Mouse (Mus musculus): ENCODE measurements around the gene Med9. TPM values are rescaled to one million over a fixed set of nuclear protein-coding genes. Genes with fewer than 3 reads are reported as not detected.

Med9 gene
- polyA plus RNA-seq, 1 experiment, result 20.4 TPM

DNA sequence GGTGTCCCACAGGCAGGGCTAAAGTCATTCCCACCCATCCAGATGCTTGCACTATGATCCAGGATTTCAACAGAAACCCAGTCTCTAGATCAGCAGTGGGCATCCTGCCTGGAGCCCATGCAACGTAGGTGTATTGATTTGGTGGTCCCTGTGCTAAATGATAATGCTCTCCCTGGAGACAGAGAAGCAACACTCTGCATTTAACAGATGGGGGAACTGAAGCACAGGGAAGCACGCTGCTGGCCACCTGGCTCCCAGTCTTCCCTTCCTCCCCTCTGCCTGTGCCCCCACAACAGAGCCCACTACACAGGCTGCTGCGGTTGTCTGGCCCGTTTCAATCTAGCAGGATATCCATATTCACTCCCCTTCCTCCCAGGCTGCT, 18.1 kb downstream of the Med9 start:
- DNase-seq, result no peak
- Histone ChIP-seq H3K4me3 (ENCODE audit: insufficient read depth, low read depth, low read length) (no peak overlapping the region), H3K36me3 (ENCODE audit: control insufficient read depth, insufficient read depth, low read length) (no peaks in the 10 kb centered on the region), H3K27me3 (replicated peaks; ENCODE audit: control insufficient read depth, insufficient read depth, low read length) (no peaks in the 10 kb centered on the region), H3K4me1 (ENCODE audit: control insufficient read depth, insufficient read depth, low read length) (no peaks in the 10 kb centered on the region), H3K27ac (ENCODE audit: insufficient read depth, low read depth, low read length) (no peak overlapping the region)
- no peak for TF ChIP-seq POLR2A (IDR thresholded peaks at IDR 0.05; ENCODE audit: low read depth, low read length)
- TF ChIP-seq CTCF (conservative IDR thresholded peaks at IDR 0.05; ENCODE audit: insufficient read depth, insufficient read length, low read depth, low read length), result no peak
- WGBS, result 78% methylated on average over 4 of the region's 4 CpGs

DNA sequence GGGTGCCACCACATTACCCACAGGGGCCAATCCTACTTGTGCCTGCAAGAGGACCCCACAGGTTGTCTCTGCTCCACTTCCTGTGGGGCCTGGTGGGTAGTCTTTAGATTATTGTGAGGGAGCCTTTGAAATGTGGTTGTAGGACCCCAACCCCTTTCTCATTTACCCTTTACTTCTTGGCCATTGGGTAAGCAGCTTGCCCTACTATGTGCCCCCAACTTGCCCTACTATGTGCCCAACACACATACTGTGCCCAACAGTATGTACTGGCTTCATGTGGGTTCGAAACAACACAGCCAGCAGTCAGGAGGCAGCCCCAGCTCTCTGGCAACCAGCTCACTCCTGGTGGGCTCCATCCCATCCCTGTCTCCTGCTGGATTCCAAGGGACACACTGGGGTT, 19.8 kb downstream of the Med9 start:
- Histone ChIP-seq H3K27ac (ENCODE audit: insufficient read depth, low read depth, low read length) (no peak overlapping the region), H3K4me1 (ENCODE audit: control insufficient read depth, insufficient read depth, low read length) (no peaks in the 10 kb centered on the region), H3K36me3 (ENCODE audit: control insufficient read depth, insufficient read depth, low read length) (no peaks in the 10 kb centered on the region), H3K4me3 (ENCODE audit: insufficient read depth, low read depth, low read length) (no peak overlapping the region), H3K27me3 (replicated peaks; ENCODE audit: control insufficient read depth, insufficient read depth, low read length) (no peaks in the 10 kb centered on the region)
- TF ChIP-seq POLR2A (IDR thresholded peaks at IDR 0.05; ENCODE audit: low read depth, low read length) (no peak), CTCF (conservative IDR thresholded peaks at IDR 0.05; ENCODE audit: insufficient read depth, insufficient read length, low read depth, low read length) (no peak)
- no peak for DNase-seq
- WGBS, result 90% methylated on average over 1 of the region's 1 CpGs

DNA sequence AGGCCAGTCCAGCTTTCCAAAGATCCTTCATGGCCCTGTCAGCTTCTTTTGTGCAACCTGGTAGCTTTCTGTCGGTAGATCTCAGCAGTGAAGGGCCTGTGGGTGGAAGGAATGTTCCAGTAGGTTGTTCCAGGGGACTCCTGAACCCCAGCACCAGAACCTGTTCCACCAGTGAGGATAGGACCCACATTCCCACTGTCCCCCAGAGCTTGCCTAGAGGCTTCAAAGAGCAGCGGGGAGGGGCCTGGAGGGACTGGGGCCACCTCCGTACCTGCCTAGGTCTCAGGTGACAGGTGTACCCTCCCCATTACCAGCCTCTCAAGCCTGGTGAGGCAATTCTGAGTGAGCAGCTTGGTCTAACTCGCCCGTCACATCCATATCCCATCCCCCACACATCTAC, 22.8 kb downstream of the Med9 start:
- Histone ChIP-seq H3K4me1 (ENCODE audit: control insufficient read depth, insufficient read depth, low read length) (no peaks in the 10 kb centered on the region), H3K36me3 (ENCODE audit: control insufficient read depth, insufficient read depth, low read length) (no peaks in the 10 kb centered on the region), H3K4me3 (ENCODE audit: insufficient read depth, low read depth, low read length) (no peak overlapping the region), H3K27ac (ENCODE audit: insufficient read depth, low read depth, low read length) (no peak overlapping the region), H3K27me3 (replicated peaks; ENCODE audit: control insufficient read depth, insufficient read depth, low read length) (no peaks in the 10 kb centered on the region)
- TF ChIP-seq POLR2A (IDR thresholded peaks at IDR 0.05; ENCODE audit: low read depth, low read length), result no peak
- TF ChIP-seq CTCF (conservative IDR thresholded peaks at IDR 0.05; ENCODE audit: insufficient read depth, insufficient read length, low read depth, low read length), result no peak
- DNase-seq, result no peak
- 82% methylated on average over 5 of the region's 5 CpGs for WGBS

DNA sequence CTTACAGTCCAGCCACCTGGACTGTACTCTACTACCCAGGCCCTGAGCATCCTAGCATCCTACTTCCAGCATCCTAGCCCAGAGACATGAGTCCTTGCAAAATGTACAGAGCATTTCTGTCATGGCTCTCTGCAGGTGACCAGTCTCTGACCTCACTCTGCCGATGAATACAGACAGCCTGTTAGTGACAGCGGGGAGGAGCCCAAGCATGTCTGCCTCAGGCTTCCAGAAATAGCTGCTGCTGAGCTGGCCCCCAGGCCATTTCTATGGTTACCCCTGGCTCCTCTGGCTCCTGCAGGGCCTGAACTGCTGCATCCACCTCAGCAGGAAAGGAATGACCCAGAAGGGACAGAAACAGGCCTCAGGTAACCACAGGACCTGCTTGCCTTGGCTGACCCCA, 23.7 kb downstream of the Med9 start:
- Histone ChIP-seq H3K27ac (ENCODE audit: insufficient read depth, low read depth, low read length) (no peak overlapping the region), H3K4me1 (ENCODE audit: control insufficient read depth, insufficient read depth, low read length) (no peaks in the 10 kb centered on the region), H3K27me3 (replicated peaks; ENCODE audit: control insufficient read depth, insufficient read depth, low read length) (no peaks in the 10 kb centered on the region), H3K4me3 (ENCODE audit: insufficient read depth, low read depth, low read length) (no peak overlapping the region), H3K36me3 (ENCODE audit: control insufficient read depth, insufficient read depth, low read length) (no peaks in the 10 kb centered on the region)
- no peak for DNase-seq
- TF ChIP-seq POLR2A (IDR thresholded peaks at IDR 0.05; ENCODE audit: low read depth, low read length) (no peak), CTCF (conservative IDR thresholded peaks at IDR 0.05; ENCODE audit: insufficient read depth, insufficient read length, low read depth, low read length) (no peak)
- WGBS, result 62% methylated on average over 2 of the region's 2 CpGs

DNA sequence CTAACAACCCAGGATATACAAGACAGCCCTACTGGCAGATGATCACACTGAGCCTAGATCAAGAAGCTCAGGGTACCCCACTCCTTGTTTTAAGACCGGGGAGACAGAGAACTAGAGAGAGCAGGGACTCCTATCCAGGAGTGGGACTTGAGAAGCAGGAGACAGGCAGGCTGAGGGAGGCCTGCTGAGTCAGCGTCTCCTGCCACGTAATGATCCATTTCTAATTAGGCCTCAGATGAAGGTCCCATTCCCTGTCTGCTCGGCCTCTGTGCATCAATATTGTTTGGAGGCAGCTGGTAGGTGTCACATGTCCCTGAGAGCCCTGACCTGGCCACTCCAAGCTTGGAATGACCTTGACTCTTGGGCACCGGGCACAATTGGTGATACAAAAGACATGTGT, 25.4 kb downstream of the Med9 start:
- DNase-seq, result no peak
- Histone ChIP-seq H3K4me3 (ENCODE audit: insufficient read depth, low read depth, low read length) (no peak overlapping the region), H3K4me1 (ENCODE audit: control insufficient read depth, insufficient read depth, low read length) (no peaks in the 10 kb centered on the region), H3K36me3 (ENCODE audit: control insufficient read depth, insufficient read depth, low read length) (no peaks in the 10 kb centered on the region), H3K27ac (ENCODE audit: insufficient read depth, low read depth, low read length) (no peak overlapping the region), H3K27me3 (replicated peaks; ENCODE audit: control insufficient read depth, insufficient read depth, low read length) (no peaks in the 10 kb centered on the region)
- 79% methylated on average over 5 of the region's 5 CpGs for WGBS
- no peak for TF ChIP-seq POLR2A (IDR thresholded peaks at IDR 0.05; ENCODE audit: low read depth, low read length)
- no peak for TF ChIP-seq CTCF (conservative IDR thresholded peaks at IDR 0.05; ENCODE audit: insufficient read depth, insufficient read length, low read depth, low read length)

DNA sequence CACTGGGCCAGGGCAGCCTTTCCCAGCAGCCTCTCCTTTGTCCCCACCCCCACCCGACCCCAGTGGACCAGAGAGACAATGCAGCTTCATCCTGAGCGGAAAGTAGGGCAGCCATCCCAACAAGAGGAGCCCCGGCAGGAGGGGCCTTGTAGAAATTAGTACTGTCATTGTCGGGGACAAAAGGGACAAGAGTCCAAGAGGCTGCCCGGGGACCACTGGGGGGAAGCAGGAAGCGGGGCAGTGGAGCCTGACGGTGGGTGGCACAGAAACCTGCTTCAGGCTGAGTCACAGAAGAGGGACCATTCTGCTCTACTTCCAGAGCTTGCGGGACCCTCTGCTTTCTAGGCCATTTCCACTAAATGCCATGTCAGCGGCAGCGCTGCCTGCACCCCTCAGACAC, 27.2 kb downstream of the Med9 start:
- H3K27ac ChIP-seq (ENCODE audit: insufficient read depth, low read depth, low read length), result no peak overlapping the region
- WGBS, result 60% methylated on average over 10 of the region's 10 CpGs
- no peak overlapping the region for H3K4me3 ChIP-seq (ENCODE audit: insufficient read depth, low read depth, low read length)
- no peaks in the 10 kb centered on the region for H3K27me3 ChIP-seq (replicated peaks; ENCODE audit: control insufficient read depth, insufficient read depth, low read length)
- no peak for DNase-seq
- H3K4me1 ChIP-seq (ENCODE audit: control insufficient read depth, insufficient read depth, low read length), result no peaks in the 10 kb centered on the region
- H3K36me3 ChIP-seq (ENCODE audit: control insufficient read depth, insufficient read depth, low read length), result no peaks in the 10 kb centered on the region
- TF ChIP-seq CTCF (conservative IDR thresholded peaks at IDR 0.05; ENCODE audit: insufficient read depth, insufficient read length, low read depth, low read length), result no peak
- TF ChIP-seq POLR2A (IDR thresholded peaks at IDR 0.05; ENCODE audit: low read depth, low read length), result no peak

DNA sequence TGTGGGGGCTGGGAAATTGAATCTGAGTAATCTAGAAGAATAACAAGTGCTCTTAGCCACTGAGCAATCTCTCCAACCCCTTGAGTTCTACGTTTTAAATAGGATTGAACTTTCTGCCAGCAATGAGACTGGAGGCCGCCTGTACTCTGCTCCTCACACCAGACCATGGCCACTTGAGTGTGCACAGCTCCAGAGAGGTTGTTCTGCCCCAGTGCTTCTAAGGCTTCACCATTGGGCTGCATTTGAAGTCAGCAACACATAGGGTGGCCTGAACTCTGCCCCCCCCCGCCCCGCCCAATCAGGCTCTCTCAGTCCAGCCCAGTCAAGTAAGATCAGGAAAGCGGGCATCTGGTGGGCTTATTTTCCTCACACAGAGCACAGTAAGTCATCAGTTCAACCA, 29.8 kb downstream of the Med9 start:
- TF ChIP-seq POLR2A (IDR thresholded peaks at IDR 0.05; ENCODE audit: low read depth, low read length) (no peak), CTCF (conservative IDR thresholded peaks at IDR 0.05; ENCODE audit: insufficient read depth, insufficient read length, low read depth, low read length) (no peak)
- Histone ChIP-seq H3K36me3 (ENCODE audit: control insufficient read depth, insufficient read depth, low read length) (no peaks in the 10 kb centered on the region), H3K27me3 (replicated peaks; ENCODE audit: control insufficient read depth, insufficient read depth, low read length) (no peaks in the 10 kb centered on the region), H3K4me1 (ENCODE audit: control insufficient read depth, insufficient read depth, low read length) (no peaks in the 10 kb centered on the region), H3K4me3 (ENCODE audit: insufficient read depth, low read depth, low read length) (no peak overlapping the region), H3K27ac (ENCODE audit: insufficient read depth, low read depth, low read length) (no peak overlapping the region)
- DNase-seq, result peak; percentile 72
- whole genome bisulfite sequencing, result 57% methylated on average over 5 of the region's 5 CpGs

DNA sequence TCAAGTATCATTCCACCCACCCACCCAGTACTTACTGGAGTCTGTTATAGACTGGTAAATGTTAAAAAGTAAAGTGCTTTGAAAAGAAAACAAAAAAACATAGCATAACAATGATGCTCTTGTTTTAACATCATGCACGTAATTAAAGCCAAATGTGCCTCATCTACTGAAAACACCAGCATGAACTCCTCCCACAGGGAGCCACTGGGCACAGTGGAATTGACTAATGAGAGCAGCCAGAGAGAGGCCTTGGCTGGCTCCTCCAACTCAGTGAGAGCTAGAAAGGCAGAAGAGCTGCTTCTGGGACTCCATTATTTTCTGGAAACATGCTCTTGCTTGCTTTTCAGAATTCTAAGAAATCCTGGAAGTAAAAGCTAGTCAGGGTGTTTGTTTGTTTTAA, 41.4 kb downstream of the Med9 start:
- no peak overlapping the region for H3K27ac ChIP-seq (ENCODE audit: insufficient read depth, low read depth, low read length)
- H3K36me3 ChIP-seq (ENCODE audit: control insufficient read depth, insufficient read depth, low read length), result no peaks in the 10 kb centered on the region
- WGBS, result 82% methylated on average over 1 of the region's 1 CpGs
- H3K4me3 ChIP-seq (ENCODE audit: insufficient read depth, low read depth, low read length), result no peak overlapping the region
- no peaks in the 10 kb centered on the region for H3K27me3 ChIP-seq (replicated peaks; ENCODE audit: control insufficient read depth, insufficient read depth, low read length)
- no peaks in the 10 kb centered on the region for H3K4me1 ChIP-seq (ENCODE audit: control insufficient read depth, insufficient read depth, low read length)
- no peak for TF ChIP-seq CTCF (conservative IDR thresholded peaks at IDR 0.05; ENCODE audit: insufficient read depth, insufficient read length, low read depth, low read length)
- no peak for TF ChIP-seq POLR2A (IDR thresholded peaks at IDR 0.05; ENCODE audit: low read depth, low read length)
- no peak for DNase-seq

Measured in kidney, adult 2 months (tissue).